Comparison of ENCODE assay signal across 9 mouse cellular contexts in the genomic region with DNA sequence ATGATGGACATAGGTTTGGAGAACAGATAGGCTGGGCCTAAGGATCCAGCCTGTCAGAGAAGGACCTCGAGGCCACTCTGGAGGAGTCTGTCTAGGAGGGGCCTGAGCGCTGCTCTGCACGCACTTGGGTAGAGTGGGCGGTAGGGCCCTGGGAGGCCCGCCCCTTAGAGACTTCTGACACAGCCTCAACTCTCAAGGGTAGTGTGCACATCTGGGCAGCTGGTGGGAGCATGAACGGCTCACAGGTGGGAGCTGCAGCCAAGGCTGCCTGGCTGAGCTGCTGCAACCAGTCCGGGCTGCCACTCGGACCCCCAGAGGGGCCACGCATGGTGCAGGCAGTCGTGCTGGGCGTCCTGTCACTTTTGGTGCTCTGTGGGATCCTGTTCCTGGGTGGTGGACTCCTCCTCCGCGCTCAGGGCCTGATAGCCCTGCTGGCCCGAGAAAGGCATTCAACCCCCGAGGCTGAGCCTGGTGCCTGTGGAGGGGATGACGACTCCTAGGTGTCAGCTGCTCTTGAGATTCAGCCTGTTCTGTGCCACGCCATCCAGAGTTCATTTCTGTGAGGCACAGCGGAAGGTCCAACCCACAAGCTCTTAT. TPM values are rescaled to one million over a fixed set of nuclear protein-coding genes. Genes with fewer than 3 reads are reported as not detected.
DNase-seq lines count a peak whose midpoint lies in the region; ATAC-seq lines count a peak whose summit lies in the region.
"Had no signal": no experiment of that assay in that cellular context is flagged by ENCODE, and none has a peak within 500 bp of the region (broad histone marks: within the 10 kb centered on the region; RNA-seq: fewer than 3 reads in every experiment).

6030408B16Rik (plus strand) TSS at position 188 of the 597 bp plus-strand sequence.

- no peak within 1 kb of the TSS for H3K4me3 ChIP-seq in heart, embryonic 12.5 days
- H3K4me3 ChIP-seq in midbrain, embryonic 11.5 days (ENCODE audit: low read depth, low read length), result no peak within 1 kb of the TSS
- no peak within 1 kb of the TSS for H3K4me3 ChIP-seq in midbrain, embryonic 16.5 days (ENCODE audit: low read depth, low read length)
- peak within 1 kb of the TSS; percentile 11; the same call in 1 of the 2 replicates for H3K4me3 ChIP-seq in intestine, embryonic 15.5 days (replicated peaks)

- no peak for DNase-seq in heart, postnatal 14 days
- DNase-seq in midbrain, embryonic 11.5 days (ENCODE audit: low spot score, missing footprints), result peak; percentile 47
- peak; percentile 64 for DNase-seq in testis, postnatal 10 days (ENCODE audit: low spot score)
- no peak for DNase-seq in spleen, adult 18-20 months
- DNase-seq in layer of hippocampus, adult 9-10 months (ENCODE audit: low spot score), result no peak

- peaks cover 41% of the 10 kb centered on the region for H3K36me3 ChIP-seq in heart, embryonic 12.5 days
- H3K36me3 ChIP-seq in midbrain, embryonic 11.5 days (ENCODE audit: control insufficient read depth, insufficient read depth, low read length), result peaks cover 3% of the 10 kb centered on the region; the same call in 1 of the 2 replicates
- H3K36me3 ChIP-seq in midbrain, embryonic 16.5 days (ENCODE audit: control insufficient read depth, insufficient read depth, low read length), result peaks cover 24% of the 10 kb centered on the region
- H3K36me3 ChIP-seq in intestine, embryonic 15.5 days, result peaks cover 26% of the 10 kb centered on the region

- H3K4me2 ChIP-seq in heart, embryonic 12.5 days, result peak within 1 kb of the TSS; percentile 22; the same call in 1 of the 2 replicates
- H3K4me2 ChIP-seq in midbrain, embryonic 11.5 days, result no peak within 1 kb of the TSS
- H3K4me2 ChIP-seq in midbrain, embryonic 16.5 days (ENCODE audit: low read length), result no peak within 1 kb of the TSS
- peak within 1 kb of the TSS; percentile 47 for H3K4me2 ChIP-seq in intestine, embryonic 15.5 days (replicated peaks)

- no peaks in the 10 kb centered on the region for H3K9me3 ChIP-seq in heart, embryonic 12.5 days (replicated peaks)
- H3K9me3 ChIP-seq in midbrain, embryonic 11.5 days (ENCODE audit: control insufficient read depth, low read length), result no peaks in the 10 kb centered on the region
- no peaks in the 10 kb centered on the region for H3K9me3 ChIP-seq in midbrain, embryonic 16.5 days (replicated peaks; ENCODE audit: control insufficient read depth, low read length, poor library complexity, severe bottlenecking)
- no peaks in the 10 kb centered on the region for H3K9me3 ChIP-seq in intestine, embryonic 15.5 days

- no peak within 1 kb of the TSS; the same call in 1 of the 2 replicates for H3K9ac ChIP-seq in heart, embryonic 12.5 days
- H3K9ac ChIP-seq in midbrain, embryonic 11.5 days (ENCODE audit: low read length), result no peak within 1 kb of the TSS
- no peak within 1 kb of the TSS for H3K9ac ChIP-seq in midbrain, embryonic 16.5 days (ENCODE audit: low read depth, low read length)
- H3K9ac ChIP-seq in intestine, embryonic 15.5 days, result peak within 1 kb of the TSS; percentile 26; the same call in 1 of the 2 replicates

- no peak within 1 kb of the TSS for H3K27ac ChIP-seq in heart, embryonic 12.5 days (ENCODE audit: poor library complexity, severe bottlenecking)
- H3K27ac ChIP-seq in midbrain, embryonic 11.5 days (ENCODE audit: low read depth, low read length), result no peak within 1 kb of the TSS
- H3K27ac ChIP-seq in midbrain, embryonic 16.5 days (ENCODE audit: low read length), result no peak within 1 kb of the TSS
- H3K27ac ChIP-seq in intestine, embryonic 15.5 days, result peak within 1 kb of the TSS; percentile 71

- H3K27me3 ChIP-seq in heart, embryonic 12.5 days (replicated peaks), result no peaks in the 10 kb centered on the region
- no peaks in the 10 kb centered on the region for H3K27me3 ChIP-seq in midbrain, embryonic 11.5 days (ENCODE audit: control insufficient read depth, insufficient read depth, low read length)
- no peaks in the 10 kb centered on the region for H3K27me3 ChIP-seq in midbrain, embryonic 16.5 days (ENCODE audit: control insufficient read depth, insufficient read depth, low read depth, low read length)
- H3K27me3 ChIP-seq in intestine, embryonic 15.5 days (replicated peaks), result no peaks in the 10 kb centered on the region

- WGBS in heart, embryonic 12.5 days, result 38% methylated on average over 18 of the region's 18 CpGs
- WGBS in midbrain, embryonic 11.5 days, result 67% methylated on average over 18 of the region's 18 CpGs
- WGBS in midbrain, embryonic 16.5 days, result 69% methylated on average over 18 of the region's 18 CpGs
- 51% methylated on average over 18 of the region's 18 CpGs for WGBS in intestine, embryonic 15.5 days

- H3K4me1 ChIP-seq in heart, embryonic 12.5 days (replicated peaks), result peaks cover 15% of the 10 kb centered on the region
- no peaks in the 10 kb centered on the region for H3K4me1 ChIP-seq in midbrain, embryonic 11.5 days (ENCODE audit: control insufficient read depth, insufficient read depth, low read length)
- H3K4me1 ChIP-seq in midbrain, embryonic 16.5 days (ENCODE audit: control insufficient read depth, insufficient read depth, low read length), result no peaks in the 10 kb centered on the region
- H3K4me1 ChIP-seq in intestine, embryonic 15.5 days (replicated peaks), result peaks cover 27% of the 10 kb centered on the region

- intact Hi-C loops in heart, postnatal 14 days (cut with DNase I), result no loop called here

- no peak for ATAC-seq in heart, embryonic 12.5 days (ENCODE audit: insufficient number of reproducible peaks, low FRiP score)
- no peak for ATAC-seq in midbrain, embryonic 11.5 days (ENCODE audit: low FRiP score)
- no peak for ATAC-seq in midbrain, embryonic 16.5 days
- 0 out of 2 replicates have a peak, but pooled peaks have one; percentile 42 for ATAC-seq in intestine, embryonic 15.5 days
- ATAC-seq: hindbrain, embryonic 16.5 days had no signal

RNA-seq across cellular contexts. Expression of gene 6030408B16Rik, which starts in this region (rescaled TPM):
- polyA plus RNA-seq in heart, embryonic 12.5 days (2016; fragmentation: Nextera tagmentation; extraction: Ambion mirVana), result 0.73 and 0.83 TPM in 2 replicates
- 1 to 10 TPM; 1.7 to 1.8 TPM for total RNA-seq in heart, postnatal 14 days (2021)
- 0.33 TPM in 1 of 2 replicates, not detected in the other for polyA plus RNA-seq in midbrain, embryonic 11.5 days (2014; fragmentation: Nextera tagmentation; extraction: Ambion mirVana)
- polyA plus RNA-seq in midbrain, embryonic 16.5 days (2015; fragmentation: Nextera tagmentation; extraction: Ambion mirVana), result 0.19 and 0.26 TPM in 2 replicates
- polyA plus RNA-seq in intestine, embryonic 15.5 days (2015; fragmentation: Nextera tagmentation; extraction: Ambion mirVana), result 4.1 TPM in 2 replicates

Comparison
In these comparisons a context has a peak if more than half of its experiments do, and no peak if none do; other contexts are left out.
1. Peak in DNase-seq in midbrain, embryonic 11.5 days; RNA of the gene not detected or under 1 TPM.
2. H3K4me2 ChIP-seq: peak in heart, embryonic 12.5 days (single experiment) and intestine, embryonic 15.5 days (single experiment); none in midbrain, embryonic 11.5 days (single experiment) and midbrain, embryonic 16.5 days (single experiment).